Mouse (Mus musculus): ENCODE results near the gene Jagn1.

GRCm38 (mm10) chr6:113489410-113489809, 47.0 kb downstream of the Jagn1 start:
- no peak for TF ChIP-seq CTCF (IDR thresholded peaks at IDR 0.05; ENCODE audit: insufficient read depth, low read depth, low read length)
- TF ChIP-seq POLR2A (IDR thresholded peaks at IDR 0.05; ENCODE audit: insufficient read depth, low read depth, low read length), result no peak

Measured in olfactory bulb, adult 2 months (tissue).